Mouse (Mus musculus) T-cell, adult 2 months (primary cell): ENCODE results near the gene Dctn1.

Experiments
- DNase-seq: peaks from one replicate; pipeline ENCODE4 v3.0.0; 2022; ENCODE audit warnings: low spot score

Gene Dctn1

DNA sequence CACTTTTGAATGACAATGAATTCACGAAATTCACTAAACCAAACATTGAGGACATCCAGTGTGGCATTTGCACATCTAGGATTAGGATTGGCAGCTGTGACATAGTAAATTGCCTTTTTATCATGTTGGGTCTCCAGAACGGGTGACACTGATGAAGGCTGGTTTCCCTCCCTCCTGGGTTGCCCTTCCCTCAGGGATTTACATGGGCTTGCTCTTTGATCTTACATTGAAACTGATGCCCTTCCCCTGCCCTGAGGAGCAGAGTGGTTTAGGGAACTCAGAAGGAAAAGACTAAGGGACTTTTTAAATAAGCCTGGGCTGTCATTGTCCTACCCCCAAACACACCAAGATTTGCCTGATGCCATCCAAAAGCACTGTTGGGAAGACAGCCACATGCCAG, 65.8 kb downstream of the Dctn1 start:
- DNase-seq: no peak

DNA sequence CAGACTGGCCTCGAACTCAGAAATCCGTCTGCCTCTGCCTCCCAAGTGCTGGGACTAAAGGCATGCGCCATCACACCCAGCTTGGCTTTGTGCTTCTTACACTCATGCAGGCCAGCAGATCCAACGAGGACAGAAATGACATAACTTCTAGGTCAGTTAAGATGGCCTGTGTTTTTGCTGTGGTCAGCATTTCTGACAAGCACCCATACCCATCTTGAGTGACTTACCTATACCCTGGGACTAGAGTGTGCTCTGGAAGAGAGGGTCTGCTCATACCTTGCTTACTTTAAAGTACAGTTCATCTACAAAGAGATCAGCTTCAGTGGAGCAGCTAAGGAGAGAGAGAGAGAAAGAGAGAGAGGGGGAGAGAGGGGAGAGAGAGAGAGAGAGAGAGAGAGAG, 67.6 kb downstream of the Dctn1 start:
- no peak for DNase-seq

DNA sequence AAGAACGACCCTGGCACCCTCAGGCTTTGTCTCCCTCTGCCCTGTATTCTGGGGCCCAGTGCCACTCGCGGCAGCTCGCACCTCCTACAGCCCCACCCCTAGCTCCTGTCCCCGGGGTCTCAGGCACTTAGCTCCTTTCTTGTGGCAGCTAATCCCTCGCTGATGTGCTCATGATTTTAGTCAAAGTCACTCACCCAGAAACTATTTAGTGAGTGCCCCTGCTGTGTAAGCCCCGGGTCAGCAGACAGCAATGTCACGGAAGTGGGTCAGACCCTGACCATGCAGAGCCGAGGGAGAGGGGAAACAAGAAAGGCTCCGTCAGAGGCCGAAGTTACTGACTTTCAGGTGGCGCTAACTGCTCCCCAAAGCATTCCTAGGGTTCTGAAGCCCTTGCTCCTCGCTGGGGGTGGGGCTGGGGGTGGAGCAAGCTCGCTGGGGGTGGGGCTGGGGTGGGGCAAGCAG, 68.6 kb downstream of the Dctn1 start:
- no peak for DNase-seq

DNA sequence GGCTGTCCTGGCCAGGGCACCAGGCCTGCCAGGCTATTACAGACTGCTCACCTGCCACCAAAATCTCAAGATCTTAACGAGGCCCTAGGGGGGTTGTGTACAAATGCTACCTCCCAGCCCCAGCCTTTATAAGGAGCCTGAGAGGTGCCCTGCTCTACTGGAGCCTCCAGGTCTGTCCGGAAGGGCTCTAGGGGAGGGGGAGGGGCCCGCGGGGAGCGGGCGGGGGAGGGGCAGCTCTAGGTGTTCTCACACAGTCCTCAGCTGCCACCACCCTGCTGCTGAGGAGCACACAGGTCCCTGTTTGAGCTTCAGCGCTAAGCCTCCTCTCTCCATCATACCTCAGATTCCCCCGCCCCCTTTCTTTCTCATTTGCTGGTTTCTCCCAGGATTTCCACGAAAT, 71.4 kb downstream of the Dctn1 start:
- DNase-seq: no peak

DNA sequence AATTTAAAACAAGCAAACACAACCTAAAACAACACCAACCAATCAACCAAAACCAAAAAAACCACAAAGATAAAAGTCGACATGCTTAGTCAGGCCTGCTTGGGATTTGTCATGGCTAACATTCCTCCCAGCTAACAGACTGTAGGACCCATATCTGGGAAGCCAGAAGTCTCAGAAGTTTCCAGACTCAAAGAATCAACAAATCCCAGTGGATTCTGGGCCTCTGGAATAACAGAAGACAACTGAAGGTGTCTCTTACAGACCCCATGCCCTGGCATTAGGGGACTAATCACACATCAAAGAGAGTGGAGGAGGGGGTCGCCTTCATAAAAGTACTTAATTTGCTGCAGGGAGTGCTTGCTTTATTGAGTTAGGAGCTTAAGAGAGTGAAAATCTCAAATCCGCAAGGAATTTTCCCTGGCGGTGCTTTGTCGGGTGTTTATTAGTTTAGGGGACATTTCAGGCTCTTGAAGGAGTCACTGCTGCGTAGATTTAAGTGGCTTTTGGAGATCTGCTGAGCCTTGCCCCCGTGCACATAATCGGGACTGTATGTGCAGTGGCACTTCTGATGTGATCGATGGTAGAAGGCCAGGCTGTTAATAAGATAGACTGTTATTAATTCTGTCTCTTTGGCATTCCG, 78.8 kb downstream of the Dctn1 start:
- DNase-seq: no peak

DNA sequence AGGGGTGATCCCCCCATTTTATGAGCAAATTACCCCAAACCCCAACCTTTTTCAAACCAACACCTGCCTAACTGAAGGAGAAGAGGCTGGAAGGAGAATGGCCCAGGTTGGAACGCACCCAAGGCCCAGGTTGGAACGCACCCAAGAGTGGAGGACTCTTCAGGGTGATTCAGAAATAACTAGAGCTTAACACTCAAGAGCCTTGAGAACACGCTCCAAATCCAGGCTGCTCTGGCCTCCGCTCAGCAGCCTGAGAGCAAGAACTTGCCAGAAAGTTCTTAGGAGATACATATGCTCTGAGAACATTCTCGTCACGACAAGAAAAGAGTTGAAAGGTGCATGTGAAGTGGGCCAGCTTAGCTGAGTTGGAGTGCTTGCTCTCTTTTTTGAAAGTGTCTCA, 79.4 kb downstream of the Dctn1 start:
- no peak for DNase-seq

DNA sequence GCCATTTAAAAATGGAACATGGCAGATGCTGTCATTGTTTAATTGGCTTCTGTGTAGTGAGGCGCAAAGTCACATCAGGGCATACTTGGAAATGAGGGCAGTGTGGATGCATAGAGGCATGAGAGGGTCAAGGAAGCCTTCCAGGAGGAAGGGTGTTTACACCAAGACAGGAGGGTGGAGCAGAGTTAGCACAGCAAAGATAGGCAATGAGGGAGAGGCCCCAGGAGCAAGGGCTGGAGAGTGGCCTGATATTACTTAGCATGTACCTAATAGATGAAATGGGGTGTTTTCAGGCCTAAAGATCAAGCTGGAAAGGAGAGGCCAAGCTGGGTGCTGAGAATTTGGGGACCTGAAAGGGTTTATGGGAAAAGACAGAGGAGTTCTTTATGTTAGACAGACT, 80.3 kb downstream of the Dctn1 start:
- no peak for DNase-seq

DNA sequence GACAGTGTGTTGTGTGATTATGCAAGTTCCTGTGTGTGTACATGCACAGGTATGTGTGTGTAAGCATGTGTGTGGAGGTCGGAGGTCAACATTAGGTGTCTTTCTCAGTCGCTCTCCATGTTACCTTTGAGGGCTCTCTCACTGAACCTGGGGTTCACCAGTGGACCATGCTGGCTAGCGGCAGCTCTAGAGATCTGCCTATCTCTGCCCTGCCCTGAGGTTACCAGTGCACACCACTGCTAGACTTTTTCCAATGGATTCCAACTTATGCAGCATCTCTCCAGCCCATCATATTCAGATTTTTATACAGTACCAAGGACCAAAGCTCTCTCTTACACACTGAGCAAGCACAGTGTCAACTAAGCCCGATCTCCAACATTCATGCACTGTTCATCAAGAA, 81.0 kb downstream of the Dctn1 start:
- no peak for DNase-seq

DNA sequence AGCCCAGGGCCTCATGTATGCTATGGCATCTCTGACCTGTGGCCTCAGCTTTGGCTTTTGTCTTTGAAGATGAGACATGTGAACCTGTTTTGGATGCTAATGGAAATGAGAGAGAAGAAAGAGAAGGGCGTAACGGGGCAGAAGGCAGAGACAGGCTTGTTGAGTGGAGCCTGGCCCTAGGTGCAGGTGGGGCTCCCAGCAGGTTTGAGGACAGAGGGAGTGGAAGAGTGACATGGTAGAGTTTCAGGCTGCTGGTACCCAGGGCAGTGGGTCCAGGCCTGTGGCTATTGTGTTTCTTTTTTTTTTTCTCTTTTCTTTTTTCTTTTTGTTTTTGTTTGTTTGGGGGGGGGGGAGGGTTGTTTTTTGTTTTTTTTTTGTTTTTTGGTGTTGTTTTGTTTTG, 81.4 kb downstream of the Dctn1 start:
- DNase-seq: no peak
